Mouse (Mus musculus): ENCODE data around the gene Ap3d1.
A peak's percentile ranks its signal among the peaks of the same experiment; 100 is the strongest.

The Ap3d1 gene

GRCm38 (mm10) chr10:80704418-80704817, 37.6 kb downstream of the Ap3d1 start:
- DNase-seq (ENCODE audit: low read depth, low spot score), result no peak

DNA sequence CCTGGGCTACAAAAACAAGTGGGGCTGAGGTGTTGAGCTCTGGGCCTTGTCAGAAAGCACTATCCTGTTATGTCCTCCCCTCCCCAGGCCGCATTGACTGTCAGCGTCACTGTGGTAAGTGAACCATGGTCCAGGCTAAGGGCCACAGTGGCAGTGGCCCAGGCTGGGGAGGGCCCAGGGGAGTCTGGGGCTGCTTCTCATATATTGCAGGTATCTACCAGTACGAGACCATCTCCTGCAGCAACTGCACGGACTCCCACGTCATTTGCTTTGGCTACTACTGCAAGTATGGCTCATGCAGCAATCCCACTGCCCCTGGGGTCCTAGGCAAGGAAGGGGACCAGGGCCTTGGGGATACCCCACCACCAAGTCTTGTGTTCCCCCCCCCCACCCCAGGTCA, 38.4 kb downstream of the Ap3d1 start:
- no peak for DNase-seq (ENCODE audit: low read depth, low spot score)

DNA sequence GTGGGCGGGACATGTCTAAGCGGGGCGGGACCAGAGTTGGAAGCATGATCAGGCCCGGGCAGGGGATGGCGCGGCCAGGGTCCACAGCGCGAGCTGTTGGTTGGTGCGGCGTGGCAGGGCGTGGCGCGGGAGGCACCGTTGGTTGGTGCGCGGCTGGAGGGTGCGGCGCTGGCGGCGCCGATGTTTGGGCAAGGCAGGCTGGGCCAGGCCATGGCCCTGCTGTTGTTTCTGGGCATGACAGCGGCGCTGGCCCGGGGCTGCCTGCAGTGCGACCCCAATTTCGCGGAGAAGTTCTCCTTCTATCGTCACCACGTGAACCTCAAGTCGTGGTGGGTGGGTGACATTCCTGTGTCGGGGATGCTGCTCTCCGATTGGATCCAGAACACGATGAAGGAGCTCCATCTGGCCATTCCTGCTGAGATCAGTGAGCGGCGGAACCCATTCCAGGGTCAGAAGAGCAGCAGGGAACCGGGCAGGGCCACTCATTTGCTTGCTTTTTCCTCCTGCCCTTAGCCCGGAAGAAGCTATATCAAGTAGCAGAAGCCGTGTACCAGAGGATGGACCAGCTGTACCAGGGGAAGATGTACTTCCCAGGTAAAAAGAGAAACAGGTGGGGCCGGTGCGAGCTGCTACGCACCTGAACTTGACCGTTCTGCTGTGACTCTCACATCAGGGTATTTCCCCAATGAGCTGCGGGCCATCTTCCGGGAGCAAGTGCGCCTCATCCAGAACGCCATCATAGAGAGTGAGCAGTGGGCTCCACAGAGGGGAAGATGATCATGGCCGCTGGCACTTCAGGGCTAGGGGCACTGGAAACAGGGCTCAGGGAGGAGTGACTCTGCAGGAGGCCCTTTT, 39.3 kb downstream of the Ap3d1 start:
- peak; percentile 82 for DNase-seq (ENCODE audit: low read depth, low spot score)

DNA sequence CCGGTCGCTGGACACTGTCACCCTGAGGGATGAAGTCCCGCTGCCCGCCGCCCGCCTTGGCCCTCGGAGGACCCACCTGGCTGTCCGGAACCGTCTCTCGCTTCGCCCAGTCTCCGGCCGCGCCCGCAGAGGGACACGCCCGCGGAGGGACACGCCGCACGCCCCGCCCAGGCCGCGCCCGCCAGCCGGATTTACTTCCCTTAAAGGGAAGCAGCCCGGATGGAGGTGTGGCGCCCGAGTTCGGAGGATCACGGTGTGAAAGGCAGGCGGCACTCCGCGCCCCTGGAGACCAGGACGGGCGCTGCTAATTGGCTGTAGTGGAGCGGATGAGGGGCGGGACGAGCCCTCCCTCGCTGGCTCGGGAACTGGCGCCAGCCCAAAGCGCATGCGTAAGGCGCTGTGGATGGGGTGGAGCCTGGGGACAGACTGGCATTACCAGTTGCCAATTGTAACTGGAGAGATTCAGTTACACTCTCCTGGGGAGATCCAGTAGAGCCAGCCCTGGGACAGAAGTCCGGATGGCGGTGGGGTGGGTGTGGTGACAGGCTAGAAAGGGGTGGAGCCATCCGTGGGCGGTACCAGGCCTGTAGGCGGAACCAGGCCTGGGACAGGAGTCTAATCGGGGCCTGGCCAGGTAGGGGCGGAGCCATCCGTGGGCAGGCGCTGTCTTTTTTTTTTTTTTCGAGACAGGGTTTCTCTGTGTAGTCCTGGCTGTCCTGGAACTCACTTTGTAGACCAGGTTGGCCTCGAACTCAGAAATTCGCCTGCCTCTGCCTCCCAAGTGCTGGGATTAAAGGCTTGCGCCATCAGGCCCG, 40.1 kb downstream of the Ap3d1 start, which contains the start of the genes Mob3a and Izumo4:
Mob3a (minus strand) TSS at position 257 of the 815 bp plus-strand sequence.
Izumo4 (plus strand) TSS at position 464 of the 815 bp plus-strand sequence.
- peak; percentile 89 for DNase-seq (ENCODE audit: low read depth, low spot score)

GRCm38 (mm10) chr10:80700732-80701131, 41.3 kb downstream of the Ap3d1 start:
- DNase-seq (ENCODE audit: low read depth, low spot score), result no peak

GRCm38 (mm10) chr10:80700038-80700504, 42.0 kb downstream of the Ap3d1 start:
- DNase-seq (ENCODE audit: low read depth, low spot score), result no peak

GRCm38 (mm10) chr10:80698605-80699004, 43.5 kb downstream of the Ap3d1 start:
- DNase-seq (ENCODE audit: low read depth, low spot score), result no peak

DNA sequence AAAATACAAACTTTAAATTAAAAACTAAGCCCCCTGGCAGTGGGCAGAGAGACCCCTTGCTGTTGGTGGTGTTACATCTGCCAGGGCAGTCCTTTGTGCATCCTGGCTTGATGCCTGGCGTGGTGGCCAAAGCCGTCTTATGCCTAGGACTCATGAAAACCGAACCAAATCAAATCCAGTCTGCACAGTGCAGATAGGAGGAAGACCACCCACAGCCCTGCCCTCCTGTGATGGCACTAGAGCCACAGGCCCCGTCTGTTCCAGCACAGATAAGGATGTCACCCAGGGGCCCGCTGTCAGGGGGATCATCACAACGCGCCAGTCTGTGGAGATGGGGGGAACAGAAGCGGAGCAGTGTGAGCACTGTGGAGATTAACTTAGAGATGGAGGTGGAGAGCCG, 44.3 kb downstream of the Ap3d1 start:
- DNase-seq (ENCODE audit: low read depth, low spot score), result peak; percentile 66

- no peak for DNase-seq (ENCODE audit: low read depth, low spot score)
Observed at GRCm38 (mm10) chr10:80697393-80697787, 44.7 kb downstream of the Ap3d1 start.

DNA sequence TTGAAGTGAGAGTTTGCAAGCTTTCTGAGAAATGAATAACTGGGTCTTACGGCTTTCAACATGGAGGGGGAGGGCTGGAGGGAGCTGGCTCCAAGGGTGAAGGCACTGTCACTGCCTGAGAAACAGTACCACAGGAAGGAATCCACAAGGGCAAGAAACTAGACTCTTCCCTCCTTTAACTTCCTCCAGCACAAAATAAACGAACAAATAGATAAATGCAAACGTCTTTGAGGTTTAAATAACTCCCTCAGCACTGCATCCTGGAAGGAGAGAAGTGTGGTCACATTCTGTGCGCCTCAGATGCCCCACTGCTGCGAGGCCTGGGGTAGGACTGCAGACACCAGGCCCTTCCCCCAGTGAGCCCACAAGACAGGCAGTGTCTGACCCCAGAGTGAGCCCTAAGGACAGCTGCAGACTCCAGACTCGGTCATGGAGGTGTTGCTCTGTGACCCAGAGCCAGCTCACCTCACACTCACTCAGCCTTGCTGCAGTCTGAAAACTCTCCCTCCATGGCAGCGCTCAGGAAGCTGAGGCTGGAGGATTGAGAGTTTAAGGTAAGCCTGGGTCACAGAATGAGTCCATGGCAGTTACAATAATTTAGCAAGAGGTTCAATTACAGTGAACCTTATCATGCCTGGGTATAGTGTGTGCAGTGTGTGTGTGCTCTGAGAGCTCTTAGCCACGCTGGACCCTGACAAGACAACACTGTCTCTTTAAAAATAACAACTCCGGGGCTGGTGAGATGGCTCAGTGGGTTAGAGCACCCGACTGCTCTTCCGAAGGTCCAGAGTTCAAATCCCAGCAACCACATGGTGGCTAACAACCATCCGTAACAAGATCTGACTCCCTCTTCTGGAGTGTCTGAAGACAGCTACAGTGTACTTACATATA, 45.3 kb downstream of the Ap3d1 start:
- DNase-seq (ENCODE audit: low read depth, low spot score), result no peak

DNA sequence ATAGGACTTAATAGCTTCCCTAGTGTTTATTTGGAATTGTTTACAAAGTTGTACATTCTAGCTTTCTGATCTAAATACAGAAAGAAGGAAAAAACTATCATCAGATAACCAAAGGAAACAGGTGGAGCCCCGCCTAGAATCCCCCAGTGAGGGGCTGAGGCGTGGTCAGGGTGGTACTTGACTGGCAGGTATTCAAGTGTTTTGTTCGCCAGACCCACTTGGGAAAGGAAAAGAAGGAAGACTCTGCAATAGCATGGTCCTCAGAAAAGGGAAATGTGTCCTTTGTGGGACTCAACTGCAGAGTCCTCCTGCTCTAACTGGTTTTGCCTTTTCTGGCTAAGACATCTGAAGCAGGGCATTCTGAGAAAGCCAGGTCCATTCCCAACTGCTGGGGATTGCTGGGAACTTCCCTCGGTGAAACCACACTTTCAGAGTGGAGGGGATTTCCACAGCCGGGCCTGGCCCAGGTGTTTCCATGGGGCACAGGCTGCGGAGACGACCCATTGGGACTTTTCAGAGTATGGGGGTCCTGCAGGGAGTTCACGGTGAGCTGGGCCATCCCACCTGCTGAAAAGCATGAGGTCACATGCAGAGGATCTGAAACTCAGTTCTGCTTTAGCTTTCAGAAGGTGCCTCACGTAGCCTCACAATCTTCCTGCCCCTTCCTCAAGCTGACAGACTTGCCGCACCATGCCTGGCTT, 46.1 kb downstream of the Ap3d1 start:
- no peak for DNase-seq (ENCODE audit: low read depth, low spot score)

DNA sequence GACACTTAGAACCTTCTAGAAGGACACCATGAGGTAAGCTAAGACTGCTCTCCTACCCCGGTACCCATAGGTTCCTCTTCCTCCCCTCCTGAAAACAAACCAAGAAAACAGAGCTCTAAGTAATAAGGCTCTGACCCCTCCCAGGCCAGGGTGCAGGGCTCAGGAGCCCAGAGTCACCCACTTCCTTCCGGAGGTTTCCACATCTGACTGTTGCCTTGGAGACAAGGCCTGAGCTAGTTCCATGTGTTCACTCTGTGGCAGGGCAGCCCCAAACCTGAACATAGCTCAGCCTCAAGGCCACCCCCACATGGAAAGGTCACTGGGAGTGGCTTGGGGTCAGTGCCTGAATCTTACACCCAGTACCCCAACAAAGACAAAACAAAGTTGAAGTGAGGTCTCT, 46.9 kb downstream of the Ap3d1 start:
- DNase-seq (ENCODE audit: low read depth, low spot score), result no peak

GRCm38 (mm10) chr10:80694159-80694938, 47.7 kb downstream of the Ap3d1 start:
- no peak for DNase-seq (ENCODE audit: low read depth, low spot score)

DNA sequence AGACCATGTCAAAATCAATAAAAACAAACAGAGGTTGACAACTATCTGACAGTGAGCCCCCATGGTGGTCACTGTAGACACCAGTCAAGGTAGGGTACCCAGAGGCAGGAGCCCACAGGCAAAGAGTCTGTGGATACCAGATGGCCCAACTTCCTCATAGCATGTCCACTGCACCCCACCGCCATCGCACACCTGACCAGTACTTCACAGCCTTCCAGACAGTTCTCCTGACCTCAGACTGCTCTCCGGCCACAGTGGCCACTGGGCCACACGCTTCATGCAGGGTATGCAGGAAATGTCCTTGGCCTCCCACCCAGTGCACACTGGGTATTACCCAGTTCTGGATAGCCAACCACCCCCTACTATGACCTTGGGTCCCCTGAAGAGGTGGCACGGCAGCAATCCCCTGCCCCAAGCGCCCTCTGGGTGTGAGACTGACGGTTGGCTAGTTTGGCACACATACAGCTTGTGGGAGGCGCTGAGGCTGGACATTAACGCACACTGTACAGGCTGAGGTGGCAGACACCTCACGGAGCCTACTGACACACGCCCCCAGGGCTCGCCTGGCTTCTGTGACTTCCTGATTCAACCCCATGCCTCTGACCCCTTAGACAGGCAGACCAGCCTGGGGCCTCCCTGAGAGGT, 48.5 kb downstream of the Ap3d1 start:
- no peak for DNase-seq (ENCODE audit: low read depth, low spot score)

GRCm38 (mm10) chr10:80692249-80693165, 49.6 kb downstream of the Ap3d1 start:
- no peak for DNase-seq (ENCODE audit: low read depth, low spot score)

DNA sequence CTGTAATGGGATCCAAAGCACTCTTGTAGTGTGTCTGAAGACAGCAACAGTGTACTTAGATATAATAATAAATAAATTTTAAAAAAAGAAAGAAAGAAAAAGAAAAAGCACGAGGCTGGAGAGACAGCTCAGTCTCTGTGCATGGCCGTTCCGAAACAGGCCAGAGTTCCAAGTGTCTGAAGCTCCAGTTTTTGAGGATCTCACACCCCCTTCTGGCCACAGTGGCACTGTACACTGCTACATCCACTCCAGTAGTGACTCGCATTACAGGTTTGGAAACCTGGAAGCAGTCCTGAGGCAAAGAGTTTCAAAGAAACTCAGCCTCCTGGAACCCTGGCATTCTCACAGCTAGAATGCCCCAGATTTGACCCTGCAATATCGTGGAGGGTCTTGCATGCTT, 54.2 kb downstream of the Ap3d1 start:
- peak; percentile 60 for DNase-seq (ENCODE audit: low read depth, low spot score)

DNA sequence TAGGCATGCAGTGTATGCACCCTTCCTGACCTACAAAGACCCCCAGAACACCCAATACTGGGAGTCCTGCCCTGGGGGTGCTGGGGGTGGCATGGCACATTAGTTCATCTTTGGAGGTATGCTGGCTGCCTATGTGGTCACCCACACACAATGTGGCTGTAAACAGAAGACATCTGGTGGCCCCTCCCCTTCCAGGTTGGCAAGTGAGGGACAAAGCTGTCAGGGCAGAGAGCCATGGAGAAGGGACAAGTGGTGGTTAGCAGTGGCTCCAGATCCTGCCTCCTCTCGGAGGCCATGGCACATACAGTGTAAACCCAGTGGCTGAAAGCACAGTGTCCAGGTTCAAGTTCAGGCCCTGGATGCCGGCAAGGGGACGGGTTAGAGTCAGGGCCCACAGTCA, 55.4 kb downstream of the Ap3d1 start:
- no peak for DNase-seq (ENCODE audit: low read depth, low spot score)

- DNase-seq (ENCODE audit: low read depth, low spot score), result peak; percentile 60
Observed at GRCm38 (mm10) chr10:80684984-80685383, 57.1 kb downstream of the Ap3d1 start.

Measured in c-Kit-negative CD71-positive TER-119-positive erythroid progenitor cells, embryonic 14.5 days (primary cell).